Mouse (Mus musculus) ES-E14 (cell line): ENCODE measurements around the gene Prepl. TPM values are rescaled to one million over a fixed set of nuclear protein-coding genes. Genes with fewer than 3 reads are reported as not detected.

Experiments used
- DNase-seq: peaks from one replicate; pipeline ENCODE4 v3.0.0-alpha.2; 2013; ENCODE audit warnings: low read depth, low spot score
- H3K27ac ChIP-seq: 2 replicates; pipeline ENCODE4 v1.5.1; 2012; ENCODE audit warnings: low read depth, mild to moderate bottlenecking, low read length, moderate library complexity, mixed read lengths; ENCODE audit not compliant: poor library complexity, insufficient read depth, severe bottlenecking
- H3K36me3 ChIP-seq: 2 replicates; pipeline ENCODE4 v1.6.1; 2012; ENCODE audit warnings: mild to moderate bottlenecking, low read length, moderate library complexity, mixed read lengths; ENCODE audit not compliant: control insufficient read depth, poor library complexity, insufficient read depth, severe bottlenecking
- H3K4me1 ChIP-seq, 2 experiments: fragments of 150-350 bp in 1 of 2; sonication (generic) in 1 of 2; 2 replicates each; pipeline ENCODE4 v1.6.1; 2012; ENCODE audit warnings: low read length in 2 of 2, mild to moderate bottlenecking in 1 of 2, mixed read lengths in 1 of 2; ENCODE audit not compliant: control insufficient read depth in 2 of 2, insufficient read depth in 2 of 2, poor library complexity in 1 of 2
- H3K4me3 ChIP-seq, 2 experiments: fragments of 150-350 bp in 1 of 2; sonication (generic) in 1 of 2; 2 replicates each; pipeline ENCODE4 v1.5.1; 2012; ENCODE audit warnings: low read length in 2 of 2, low read depth in 1 of 2, mild to moderate bottlenecking in 1 of 2, mixed read lengths in 1 of 2; ENCODE audit not compliant: insufficient read depth in 1 of 2, poor library complexity in 1 of 2, severe bottlenecking in 1 of 2
- H3K9ac ChIP-seq: 2 replicates; pipeline ENCODE4 v1.6.1; 2012; ENCODE audit warnings: low read depth, mild to moderate bottlenecking, low read length, mixed read lengths; ENCODE audit not compliant: poor library complexity, insufficient read depth, severe bottlenecking
- H3K9me3 ChIP-seq: fragments of 150-350 bp; sonication (generic); 2 replicates; pipeline ENCODE4 v1.6.1; 2012; ENCODE audit warnings: low read depth, mild to moderate bottlenecking, low read length; ENCODE audit not compliant: control insufficient read depth, insufficient read depth
- CHD2 ChIP-seq: IDR thresholded peaks from 2 replicates; pipeline ENCODE4 v1.6.1; 2014; ENCODE audit warnings: mild to moderate bottlenecking, low read depth, low read length, inconsistent platforms
- HCFC1 ChIP-seq: IDR thresholded peaks from 2 replicates; pipeline ENCODE4 v1.6.1; 2012; ENCODE audit warnings: low read length, inconsistent platforms, borderline replicate concordance; ENCODE audit not compliant: insufficient read depth
- MAFK ChIP-seq: IDR thresholded peaks from 2 replicates; pipeline ENCODE4 v1.6.1; 2014; ENCODE audit warnings: mild to moderate bottlenecking, low read depth, low read length, inconsistent platforms; ENCODE audit not compliant: insufficient read depth
- ZC3H11A ChIP-seq: IDR thresholded peaks from 2 replicates; pipeline ENCODE4 v1.6.1; 2012; ENCODE audit warnings: low read depth, mild to moderate bottlenecking, inconsistent platforms, low read length, borderline replicate concordance
- ZNF384 ChIP-seq: IDR thresholded peaks from 2 replicates; pipeline ENCODE4 v1.6.1; 2012; ENCODE audit warnings: low read depth, low read length, inconsistent platforms
- in situ Hi-C, 2 experiments: fragments of 600-800 bp; cut with MboI; formaldehyde crosslinking; loops; one replicate each; pipeline ENCODE4 v1.15.1; 2025; ENCODE audit warnings: low sequenced_read_pairs in 2 of 2, inconsistent platforms in 1 of 2; ENCODE audit not compliant: unreplicated experiment in 2 of 2
- total RNA-seq: library from RNA; depleted of rRNA; stranded (reverse); fragments of 300-350 nt; gene quantifications from 2 replicates; pipeline ENCODE4 v1.2.3, GENCODE M21; 2012

Gene Prepl
- total RNA-seq, 1 experiment: 16.6 TPM

DNA sequence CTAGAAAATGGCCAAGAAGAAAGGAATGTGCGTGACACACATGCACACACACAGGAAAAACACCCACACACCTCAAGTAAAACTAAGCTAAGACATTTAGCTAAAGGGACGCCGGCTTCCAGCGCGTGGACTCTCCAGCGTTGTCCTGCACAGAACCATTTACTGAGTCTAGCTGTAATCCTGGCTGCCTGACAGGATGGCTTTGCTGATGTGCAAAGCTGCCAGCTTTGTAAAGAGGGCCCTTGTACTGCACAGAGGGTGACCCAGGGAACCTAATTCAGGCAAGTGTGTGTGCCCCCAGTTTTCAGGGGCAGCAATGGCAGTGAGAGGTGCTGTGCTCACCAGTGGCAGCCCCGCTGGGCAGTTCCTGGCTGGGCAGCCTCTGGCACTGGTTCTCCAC is 22.7 kb downstream of the Prepl start:
- Histone ChIP-seq H3K4me3 (no peak overlapping the region), H3K9me3 (no peaks in the 10 kb centered on the region), H3K4me1 (no peaks in the 10 kb centered on the region), H3K36me3 (peaks cover 27% of the 10 kb centered on the region), H3K27ac (no peak overlapping the region), H3K9ac (no peak overlapping the region)
- no peak for DNase-seq
- in situ Hi-C loops: no loop called here
- no peak for TF ChIP-seq ZC3H11A

DNA sequence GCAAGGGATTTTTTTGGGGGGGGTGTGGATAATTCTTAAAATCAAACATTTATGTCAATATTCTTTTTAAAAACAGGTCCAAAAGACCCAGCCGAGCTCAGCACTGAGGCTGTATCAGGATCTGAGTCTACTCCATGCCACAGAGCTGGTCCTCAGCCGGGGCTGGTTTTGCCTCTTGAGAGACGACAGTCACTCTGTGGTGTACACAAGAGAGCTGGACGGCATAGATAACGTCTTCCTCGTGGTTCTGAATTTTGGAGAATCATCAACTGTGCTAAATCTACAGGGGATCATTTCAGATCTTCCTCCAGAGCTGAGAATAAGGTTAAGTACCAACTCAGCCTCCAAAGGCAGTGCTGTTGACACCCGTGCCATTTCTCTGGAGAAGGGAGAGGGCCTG is 26.5 kb downstream of the Prepl start:
- peaks cover 19% of the 10 kb centered on the region for H3K36me3 ChIP-seq
- H3K4me1 ChIP-seq: no peaks in the 10 kb centered on the region
- in situ Hi-C loops: no loop called here
- H3K9me3 ChIP-seq: no peaks in the 10 kb centered on the region
- TF ChIP-seq ZC3H11A (no peak), CHD2 (no peak), MAFK (no peak), HCFC1 (no peak), ZNF384 (no peak)
- DNase-seq: no peak
- H3K27ac ChIP-seq: no peak overlapping the region
- no peak overlapping the region for H3K4me3 ChIP-seq
- H3K9ac ChIP-seq: no peak overlapping the region

DNA sequence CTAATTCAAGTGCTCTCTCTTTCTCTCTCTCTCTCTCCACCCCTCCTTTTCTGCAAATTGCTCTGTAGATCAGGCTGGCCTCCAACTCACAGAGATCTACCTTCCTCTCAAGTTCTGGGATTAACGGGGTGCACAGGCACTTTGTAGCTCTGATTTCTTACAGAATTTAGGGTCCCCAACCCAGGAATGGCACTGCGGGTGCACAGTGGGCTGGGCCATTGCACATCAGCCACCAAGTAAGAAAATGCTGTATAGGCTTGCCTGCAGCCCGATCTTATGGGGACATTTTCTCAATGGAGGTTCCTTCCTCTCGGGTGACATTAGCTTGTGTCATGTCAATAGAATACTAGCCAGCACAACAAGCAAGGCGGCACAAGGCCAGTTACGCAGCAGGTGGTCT is 30.9 kb downstream of the Prepl start:
- peaks cover 6% of the 10 kb centered on the region for H3K36me3 ChIP-seq
- no peak overlapping the region for H3K4me3 ChIP-seq
- TF ChIP-seq ZNF384 (no peak), MAFK (no peak), HCFC1 (no peak), ZC3H11A (no peak), CHD2 (no peak)
- H3K9ac ChIP-seq: no peak overlapping the region
- DNase-seq: no peak
- H3K9me3 ChIP-seq: no peaks in the 10 kb centered on the region
- H3K4me1 ChIP-seq: no peaks in the 10 kb centered on the region
- H3K27ac ChIP-seq: no peak overlapping the region
- in situ Hi-C loops: no loop called here

DNA sequence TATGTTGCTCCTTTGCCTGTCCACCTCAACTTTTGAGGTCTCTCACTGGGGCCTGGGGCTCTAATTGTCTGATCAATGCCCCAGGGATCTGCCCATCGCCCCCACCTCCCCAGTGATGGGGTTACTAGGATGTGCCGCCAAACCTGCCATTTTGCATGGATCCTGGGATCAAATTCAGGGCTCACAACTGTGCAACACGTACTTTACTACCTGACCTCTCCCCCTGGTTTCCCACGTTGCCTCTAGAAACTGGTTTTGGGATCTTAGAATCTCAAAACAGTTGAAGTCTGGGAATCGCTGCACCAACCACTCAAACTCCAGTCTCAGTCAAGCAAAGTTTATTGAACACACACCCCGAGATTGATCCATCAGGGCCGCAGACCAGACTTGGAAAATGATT is 31.8 kb downstream of the Prepl start:
- in situ Hi-C loops: no loop called here
- H3K4me1 ChIP-seq: no peaks in the 10 kb centered on the region
- no peak for DNase-seq
- H3K4me3 ChIP-seq: no peak overlapping the region
- TF ChIP-seq CHD2 (no peak), MAFK (no peak), ZC3H11A (no peak), HCFC1 (no peak), ZNF384 (no peak)
- peaks cover 3% of the 10 kb centered on the region for H3K36me3 ChIP-seq
- no peaks in the 10 kb centered on the region for H3K9me3 ChIP-seq
- no peak overlapping the region for H3K27ac ChIP-seq
- no peak overlapping the region for H3K9ac ChIP-seq

DNA sequence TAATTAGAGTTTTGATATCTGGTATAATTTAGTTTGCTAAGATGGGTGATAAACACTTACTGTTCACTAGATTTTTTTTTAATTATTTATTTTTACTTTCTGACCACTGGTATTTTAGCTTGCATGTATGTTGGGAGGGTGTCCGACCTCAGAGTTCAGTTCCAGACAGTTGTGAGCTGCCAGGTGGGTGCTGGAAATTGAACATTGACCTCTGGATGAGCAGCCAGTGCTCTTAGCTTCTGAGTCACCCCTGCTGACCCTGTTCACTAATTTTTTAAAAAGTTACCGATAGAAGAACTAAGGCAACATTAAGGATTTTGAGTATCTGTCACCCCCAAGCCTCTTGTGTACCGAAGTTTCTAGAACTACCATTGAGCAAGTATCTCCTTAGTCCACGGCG is 41.7 kb downstream of the Prepl start:
- Histone ChIP-seq H3K9me3 (no peaks in the 10 kb centered on the region), H3K27ac (no peak overlapping the region), H3K36me3 (no peaks in the 10 kb centered on the region), H3K4me3 (no peak overlapping the region), H3K4me1 (no peaks in the 10 kb centered on the region), H3K9ac (no peak overlapping the region)
- in situ Hi-C loops: no loop called here
- TF ChIP-seq CHD2 (no peak), ZNF384 (no peak), ZC3H11A (no peak), MAFK (no peak), HCFC1 (no peak)
- DNase-seq: no peak
